Mouse (Mus musculus) liver, embryonic 11.5 days (tissue): Measurements from ENCODE around the gene Rhobtb3. TPM values are rescaled to one million over a fixed set of nuclear protein-coding genes. Genes with fewer than 3 reads are reported as not detected.
"Not testable (repeated sequence)": the region's sequence is repeated elsewhere in the genome, so short reads cannot be mapped to it uniquely, and the experiment has no call there.

Experiments used
- ATAC-seq: fragments of 200-750 bp; cut with Nextera tagmentation; replicated peaks from 2 replicates; pipeline ENCODE4 v1.8.0; 2017; ENCODE audit warnings: moderate number of reproducible peaks, mild to moderate bottlenecking, moderate TSS enrichment, moderate library complexity; ENCODE audit not compliant: low FRiP score
- DNase-seq: peaks from one replicate; pipeline ENCODE4 v3.0.0-alpha.2; 2017; ENCODE audit warnings: low spot score
- H3K27ac ChIP-seq: fragments of 300-500 bp; sonication (generic); 2 replicates; pipeline ENCODE4 v1.5.1; 2014; ENCODE audit warnings: mild to moderate bottlenecking, low read depth, low read length, control low read depth
- H3K27me3 ChIP-seq: fragments of 300-500 bp; sonication (generic); replicated peaks from 2 replicates; pipeline ENCODE4 v1.6.1; 2014; ENCODE audit warnings: low read length, mixed read lengths; ENCODE audit not compliant: control insufficient read depth, insufficient read depth
- H3K36me3 ChIP-seq: fragments of 300-500 bp; sonication (generic); 2 replicates; pipeline ENCODE4 v1.6.1; 2014; ENCODE audit warnings: mild to moderate bottlenecking, low read length, moderate library complexity, mixed read lengths; ENCODE audit not compliant: control insufficient read depth, insufficient read depth
- H3K4me1 ChIP-seq: fragments of 300-500 bp; sonication (generic); replicated peaks from 2 replicates; pipeline ENCODE4 v1.6.1; 2014; ENCODE audit warnings: low read length, mixed read lengths; ENCODE audit not compliant: control insufficient read depth, insufficient read depth
- H3K4me2 ChIP-seq: fragments of 300-500 bp; sonication (generic); 2 replicates; pipeline ENCODE4 v1.6.1; 2014; ENCODE audit warnings: mild to moderate bottlenecking, control low read depth, moderate library complexity
- H3K4me3 ChIP-seq: fragments of 300-500 bp; sonication (generic); 2 replicates; pipeline ENCODE4 v1.5.1; 2014; ENCODE audit warnings: low read depth, low read length, control low read depth
- H3K9ac ChIP-seq: fragments of 300-500 bp; sonication (generic); 2 replicates; pipeline ENCODE4 v1.6.1; 2014; ENCODE audit warnings: low read depth, low read length, control low read depth
- H3K9me3 ChIP-seq: fragments of 300-500 bp; sonication (generic); 2 replicates; pipeline ENCODE4 v1.6.1; 2016; ENCODE audit warnings: low read length, inconsistent platforms, mixed read lengths; ENCODE audit not compliant: control insufficient read depth
- WGBS: fragments of 180-500 bp; shearing (Covaris S2); extraction: QIAGEN DNeasy Blood & Tissue Kit; methylation state at CpG from one replicate; pipeline ENCODE4 v1.1.7; 2014; 5-methylcytosine and 5-hydroxymethylcytosine counted together
- polyA plus RNA-seq: library from polyadenylated mRNA; unstranded; fragments of >200 nt; fragmentation: Nextera tagmentation; extraction: Ambion mirVana; gene quantifications from 2 replicates; pipeline ENCODE4 v1.2.1, GENCODE M21; 2014

The Rhobtb3 gene
- polyA plus RNA-seq, 1 experiment from 2014 or later, result 18.7 TPM

GRCm38 (mm10) chr13:75877907-75878306, 65.8 kb downstream of the Rhobtb3 start:
- H3K27ac ChIP-seq, result no peak overlapping the region
- H3K9ac ChIP-seq, result no peak overlapping the region
- H3K27me3 ChIP-seq, result no peaks in the 10 kb centered on the region
- ATAC-seq, result no peak
- no peaks in the 10 kb centered on the region for H3K4me1 ChIP-seq
- no peak overlapping the region for H3K4me2 ChIP-seq
- no peaks in the 10 kb centered on the region for H3K36me3 ChIP-seq
- no peak for DNase-seq
- H3K9me3 ChIP-seq, result no peaks in the 10 kb centered on the region
- H3K4me3 ChIP-seq, result no peak overlapping the region

DNA sequence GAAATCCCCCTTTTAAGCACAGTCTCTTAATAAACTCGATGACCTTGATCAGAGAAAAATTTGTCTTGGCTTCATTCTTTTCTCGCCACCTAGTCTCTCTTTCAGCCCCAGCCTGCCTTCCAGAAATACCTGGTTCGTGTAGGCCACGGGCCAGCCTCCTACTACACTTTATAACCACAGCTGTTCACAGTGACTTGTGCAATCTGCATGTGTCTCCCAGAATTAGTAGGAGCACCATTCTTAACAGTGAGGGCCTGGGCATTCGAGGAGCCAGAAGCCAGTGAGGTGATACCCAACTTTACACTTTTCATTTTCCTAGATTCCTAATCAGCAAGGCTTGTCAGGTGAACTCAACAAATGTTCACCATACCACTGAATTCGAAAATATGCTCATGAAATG, 67.1 kb downstream of the Rhobtb3 start:
- WGBS, result 78% methylated on average over 6 of the region's 6 CpGs
- no peaks in the 10 kb centered on the region for H3K36me3 ChIP-seq
- ATAC-seq, result no peak

GRCm38 (mm10) chr13:75876188-75876587, 67.5 kb downstream of the Rhobtb3 start:
- 90% methylated on average over 7 of the region's 7 CpGs for WGBS
- not testable (repeated sequence) for H3K27me3 ChIP-seq, DNase-seq, H3K4me2 ChIP-seq, H3K9me3 ChIP-seq, H3K27ac ChIP-seq, H3K4me1 ChIP-seq, ATAC-seq, H3K9ac ChIP-seq, H3K4me3 ChIP-seq, H3K36me3 ChIP-seq

More for the DNA sequence above, 67.1 kb downstream of the Rhobtb3 start:
- Histone ChIP-seq H3K4me3 (no peak overlapping the region), H3K9ac (no peak overlapping the region), H3K9me3 (no peaks in the 10 kb centered on the region), H3K27ac (no peak overlapping the region), H3K27me3 (no peaks in the 10 kb centered on the region), H3K4me2 (no peak overlapping the region), H3K4me1 (no peaks in the 10 kb centered on the region)
- no peak for DNase-seq

DNA sequence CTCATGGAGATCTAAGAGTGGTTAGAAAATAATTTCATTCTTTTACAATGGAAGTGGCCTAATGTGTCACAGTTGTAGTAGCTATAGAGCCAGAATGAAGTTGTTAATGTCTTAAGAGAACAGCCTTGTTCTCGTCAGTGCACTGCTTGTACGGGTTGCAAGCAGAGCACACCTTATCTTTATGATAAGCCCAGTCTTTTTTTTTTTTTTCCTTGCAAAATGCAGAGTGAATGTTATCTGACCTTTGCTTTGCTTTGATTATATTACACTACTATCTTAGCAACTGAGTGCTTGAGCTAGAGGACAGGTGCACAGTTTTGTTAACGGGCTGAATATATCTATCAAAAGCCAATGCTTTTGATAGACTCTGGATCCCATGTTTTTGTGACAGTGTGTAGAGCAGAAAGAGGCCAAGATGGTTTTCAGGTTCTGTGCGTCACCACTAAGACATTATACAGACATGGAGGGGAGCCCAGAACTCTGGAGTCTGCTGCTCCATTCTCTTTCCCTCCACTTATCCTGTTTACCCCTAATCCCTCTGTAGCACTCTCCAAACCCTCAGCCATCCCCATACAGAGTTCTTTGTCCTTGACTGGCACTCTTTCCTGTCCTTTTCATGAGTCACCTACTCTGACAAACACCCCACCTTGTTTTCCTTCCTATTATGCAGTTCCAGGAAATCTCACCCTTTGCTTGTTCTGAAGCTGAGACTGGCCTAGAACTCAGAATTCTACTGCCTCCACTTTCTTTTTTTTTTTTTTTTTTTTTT, 68.9 kb downstream of the Rhobtb3 start:
- Histone ChIP-seq H3K27ac (no peak overlapping the region), H3K36me3 (no peaks in the 10 kb centered on the region), H3K9me3 (no peaks in the 10 kb centered on the region), H3K4me3 (no peak overlapping the region), H3K27me3 (no peaks in the 10 kb centered on the region), H3K4me2 (no peak overlapping the region), H3K4me1 (no peaks in the 10 kb centered on the region), H3K9ac (no peak overlapping the region)
- 50% methylated on average over 4 of the region's 4 CpGs for WGBS
- DNase-seq (no peak), ATAC-seq (no peak; the same call in 1 of the 2 replicates)

DNA sequence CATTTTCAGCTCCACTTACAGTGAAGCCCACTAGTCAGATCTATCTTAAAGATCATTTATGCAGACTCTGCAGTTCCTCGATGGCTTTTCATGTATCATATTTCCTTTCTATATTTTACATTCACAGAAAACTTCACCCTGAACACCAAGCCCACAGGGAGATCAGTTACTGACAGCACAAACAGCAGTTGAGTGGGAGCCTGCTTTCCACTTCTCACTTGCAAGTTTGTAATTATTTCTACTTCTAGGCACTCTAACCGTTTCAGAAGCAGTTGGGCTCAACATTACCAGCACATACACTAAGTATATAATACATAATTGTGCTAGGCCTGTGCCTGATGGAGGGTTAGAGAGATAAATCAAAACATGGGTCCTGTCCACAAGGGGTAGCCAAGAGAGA, 75.8 kb downstream of the Rhobtb3 start:
- no peak for ATAC-seq
- Histone ChIP-seq H3K4me2 (no peak overlapping the region), H3K9ac (no peak overlapping the region), H3K4me3 (no peak overlapping the region), H3K4me1 (no peaks in the 10 kb centered on the region), H3K27ac (no peak overlapping the region), H3K9me3 (no peaks in the 10 kb centered on the region), H3K27me3 (no peaks in the 10 kb centered on the region), H3K36me3 (no peaks in the 10 kb centered on the region)
- WGBS, result 85% methylated on average over 2 of the region's 2 CpGs
- DNase-seq, result no peak

DNA sequence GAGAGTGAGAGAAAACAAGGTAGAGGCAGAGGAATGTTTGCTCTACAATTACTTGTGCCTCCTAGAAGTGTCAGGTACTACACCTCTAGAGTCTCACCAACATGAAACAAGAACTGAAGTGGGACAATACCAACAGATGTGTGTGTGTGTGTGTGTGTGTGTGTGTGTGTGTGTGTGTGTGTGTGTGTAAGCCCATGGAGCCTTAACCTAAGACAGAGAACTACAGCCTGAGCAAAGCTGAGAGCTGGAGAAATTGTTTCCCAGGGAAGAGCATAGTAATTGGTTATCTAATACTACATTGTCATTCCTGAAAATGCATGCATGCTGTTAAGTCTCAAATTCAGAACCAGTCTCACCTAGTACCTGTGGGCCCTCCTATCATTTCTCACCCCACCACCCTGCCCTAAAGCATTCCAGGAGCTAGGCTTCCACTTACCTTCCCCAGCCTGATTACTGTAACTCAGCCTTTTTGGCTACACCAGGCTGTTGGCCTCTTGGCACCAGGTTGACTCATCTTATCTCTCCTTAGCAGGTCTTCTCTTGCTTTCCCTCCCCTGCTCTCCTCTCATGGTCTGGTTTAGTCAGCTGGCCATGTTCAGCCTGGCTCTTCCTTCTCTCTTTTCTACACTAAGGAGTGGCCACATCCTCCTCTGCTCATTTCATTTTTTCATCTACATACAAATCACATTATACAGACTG, 78.1 kb downstream of the Rhobtb3 start:
- peak; percentile 99 for ATAC-seq
- no peak overlapping the region for H3K4me2 ChIP-seq
- H3K9ac ChIP-seq, result no peak overlapping the region
- no peaks in the 10 kb centered on the region for H3K36me3 ChIP-seq
- no peaks in the 10 kb centered on the region for H3K9me3 ChIP-seq
- no peak for DNase-seq
- 0 out of 2 replicates have a peak overlapping the region, but pooled peaks have one; percentile 3 for H3K27ac ChIP-seq
- H3K27me3 ChIP-seq, result no peaks in the 10 kb centered on the region
- no peaks in the 10 kb centered on the region for H3K4me1 ChIP-seq
- H3K4me3 ChIP-seq, result no peak overlapping the region

GRCm38 (mm10) chr13:75859264-75859844, 84.4 kb downstream of the Rhobtb3 start:
- no peak overlapping the region for H3K27ac ChIP-seq
- ATAC-seq (no peak), DNase-seq (no peak)
- no peaks in the 10 kb centered on the region for H3K36me3 ChIP-seq
- no peaks in the 10 kb centered on the region for H3K27me3 ChIP-seq
- H3K4me3 ChIP-seq, result no peak overlapping the region
- 56% methylated on average over 1 of the region's 1 CpGs for WGBS
- no peaks in the 10 kb centered on the region for H3K4me1 ChIP-seq
- no peak overlapping the region for H3K4me2 ChIP-seq
- no peak overlapping the region for H3K9ac ChIP-seq
- H3K9me3 ChIP-seq, result no peaks in the 10 kb centered on the region

DNA sequence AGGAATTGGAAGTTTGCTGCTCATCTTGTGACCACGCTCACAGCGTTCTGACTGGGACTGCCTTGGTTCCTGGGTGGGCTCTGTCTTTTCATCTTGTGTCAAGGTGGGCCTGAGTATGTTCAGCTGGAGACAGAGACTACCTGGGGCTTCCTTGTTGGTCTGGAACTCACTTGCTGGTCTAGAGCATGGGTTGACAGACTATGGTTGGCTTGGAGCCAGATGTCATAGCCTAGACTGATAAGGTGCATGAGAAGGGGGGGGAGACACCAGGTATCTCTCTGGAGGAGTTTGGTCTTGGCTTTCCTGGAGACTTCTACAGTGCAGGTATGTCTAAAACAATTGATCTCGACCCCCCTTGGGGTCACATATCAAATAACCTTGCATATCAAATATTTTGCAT, 90.6 kb downstream of the Rhobtb3 start:
- ATAC-seq, result no peak
- 87% methylated on average over 3 of the region's 3 CpGs for WGBS
- H3K36me3 ChIP-seq, result no peaks in the 10 kb centered on the region

More for the DNA sequence above, 90.6 kb downstream of the Rhobtb3 start:
- no peaks in the 10 kb centered on the region for H3K4me1 ChIP-seq
- no peak for DNase-seq
- no peaks in the 10 kb centered on the region for H3K27me3 ChIP-seq
- H3K9ac ChIP-seq, result no peak overlapping the region
- H3K4me2 ChIP-seq, result no peak overlapping the region
- no peaks in the 10 kb centered on the region for H3K9me3 ChIP-seq
- H3K27ac ChIP-seq, result no peak overlapping the region
- no peak overlapping the region for H3K4me3 ChIP-seq
